Mouse (Mus musculus) E14TG2a.4 (cell line): ENCODE measurements at regions not wholly inside any gene's neighbourhood (a gene's known extent, or its start where the extent isn't known, plus 50 kb on each side); places are given as distances from the start of the nearest gene placed in this dataset.
A peak's percentile ranks its signal among the peaks of the same experiment; 100 is the strongest.

Source experiments
- H3K27me3 ChIP-seq: 2 replicates; pipeline ENCODE4 v1.6.1; 2014; ENCODE audit warnings: low read length, control low read depth; ENCODE audit not compliant: insufficient read depth
- H3K36me3 ChIP-seq: 2 replicates; pipeline ENCODE4 v1.6.1; 2014; ENCODE audit warnings: low read length, control low read depth; ENCODE audit not compliant: insufficient read depth
- H3K4me1 ChIP-seq: replicated peaks from 2 replicates; pipeline ENCODE4 v1.6.1; 2014; ENCODE audit warnings: low read depth, low read length, control low read depth
- H3K4me3 ChIP-seq: replicated peaks from 2 replicates; pipeline ENCODE4 v1.5.1; 2014; ENCODE audit warnings: mild to moderate bottlenecking, low read length
- H3K9me3 ChIP-seq: 2 replicates; pipeline ENCODE4 v1.6.1; 2014; ENCODE audit warnings: low read length, control low read depth
- CTCF ChIP-seq: conservative IDR thresholded peaks from 2 replicates; pipeline ENCODE4 v1.5.1; 2014; ENCODE audit warnings: low read length
- NANOG ChIP-seq: IDR thresholded peaks from 2 replicates; pipeline ENCODE4 v1.6.1; 2014; ENCODE audit warnings: borderline replicate concordance, low read length, mixed read lengths
- POU5F1 ChIP-seq: IDR thresholded peaks from 2 replicates; pipeline ENCODE4 v1.6.1; 2014; ENCODE audit warnings: low read length, borderline replicate concordance

DNA sequence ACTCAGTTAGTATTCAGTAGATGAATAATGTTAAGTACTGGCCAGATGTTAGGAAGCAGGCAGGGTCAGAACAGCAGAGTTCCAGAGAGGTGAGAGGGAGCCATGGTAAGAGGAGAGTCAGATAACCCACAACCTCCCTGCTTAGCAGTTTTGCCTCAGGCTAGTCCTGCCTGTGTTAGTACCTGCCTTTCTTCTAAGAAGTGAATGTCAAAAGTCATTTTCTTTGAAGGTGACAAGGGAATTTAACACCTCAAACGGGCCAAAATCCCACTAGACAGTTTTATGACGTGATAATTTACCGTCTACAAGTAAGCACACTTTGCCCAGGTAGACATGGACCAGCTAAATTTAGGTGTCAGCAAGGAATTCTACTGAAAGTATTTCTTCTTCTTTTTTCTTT lies 117.7 kb upstream of the Eef1e1 start:
- no peaks in the 10 kb centered on the region for H3K4me1 ChIP-seq
- H3K27me3 ChIP-seq: no peaks in the 10 kb centered on the region
- no peak overlapping the region for H3K4me3 ChIP-seq
- no peak for TF ChIP-seq NANOG
- TF ChIP-seq POU5F1: no peak
- no peak for TF ChIP-seq CTCF
- no peaks in the 10 kb centered on the region for H3K36me3 ChIP-seq
- H3K9me3 ChIP-seq: peaks cover 4% of the 10 kb centered on the region; the same call in 1 of the 2 replicates

DNA sequence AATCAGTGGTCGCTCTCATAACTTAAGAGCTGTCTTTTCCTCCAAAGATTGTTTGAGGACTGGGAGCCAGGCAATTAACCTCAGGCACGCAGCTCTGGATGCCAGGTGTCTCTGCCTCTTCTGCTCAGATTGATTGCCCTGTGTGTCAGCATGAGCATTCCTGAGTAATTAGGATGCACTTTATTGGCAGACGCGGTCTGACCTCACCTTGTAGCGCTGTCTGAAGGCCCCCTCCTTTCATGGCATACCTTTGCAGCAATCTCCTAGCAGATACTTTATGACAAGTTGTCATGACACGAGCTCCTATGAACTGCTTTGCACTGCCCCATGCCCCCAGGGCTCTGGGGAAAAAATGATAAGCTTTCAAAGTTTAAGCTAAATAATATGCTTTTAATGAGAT lies 114.1 kb upstream of the Eef1e1 start:
- TF ChIP-seq POU5F1: no peak
- no peak for TF ChIP-seq CTCF
- TF ChIP-seq NANOG: no peak
- no peaks in the 10 kb centered on the region for H3K27me3 ChIP-seq
- peaks cover 4% of the 10 kb centered on the region; the same call in 1 of the 2 replicates for H3K9me3 ChIP-seq
- no peaks in the 10 kb centered on the region for H3K36me3 ChIP-seq
- no peak overlapping the region for H3K4me3 ChIP-seq
- H3K4me1 ChIP-seq: peaks cover 6% of the 10 kb centered on the region

DNA sequence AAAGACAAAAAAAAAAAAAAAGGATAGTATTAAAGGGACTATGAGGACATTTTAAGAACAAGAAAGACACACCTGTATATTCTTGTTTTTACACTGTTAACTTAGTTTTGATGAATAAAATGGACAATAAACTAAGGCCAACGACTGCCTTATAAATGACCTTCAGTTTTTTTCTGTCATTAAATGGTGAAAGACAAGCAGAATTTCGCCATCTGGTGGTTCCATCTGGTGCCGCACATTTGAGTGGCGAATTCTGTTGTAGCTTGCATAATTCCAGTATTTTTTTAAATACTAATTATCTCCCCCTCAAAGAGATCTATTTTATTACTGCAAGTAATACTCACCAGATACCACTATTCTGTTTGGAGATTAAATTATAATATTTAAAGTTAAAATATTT lies 107.3 kb upstream of the Eef1e1 start:
- Histone ChIP-seq H3K27me3 (no peaks in the 10 kb centered on the region), H3K4me3 (no peak overlapping the region), H3K9me3 (no peaks in the 10 kb centered on the region), H3K36me3 (no peaks in the 10 kb centered on the region), H3K4me1 (peaks cover 6% of the 10 kb centered on the region)
- peak; percentile 60 for TF ChIP-seq CTCF
- no peak for TF ChIP-seq POU5F1

DNA sequence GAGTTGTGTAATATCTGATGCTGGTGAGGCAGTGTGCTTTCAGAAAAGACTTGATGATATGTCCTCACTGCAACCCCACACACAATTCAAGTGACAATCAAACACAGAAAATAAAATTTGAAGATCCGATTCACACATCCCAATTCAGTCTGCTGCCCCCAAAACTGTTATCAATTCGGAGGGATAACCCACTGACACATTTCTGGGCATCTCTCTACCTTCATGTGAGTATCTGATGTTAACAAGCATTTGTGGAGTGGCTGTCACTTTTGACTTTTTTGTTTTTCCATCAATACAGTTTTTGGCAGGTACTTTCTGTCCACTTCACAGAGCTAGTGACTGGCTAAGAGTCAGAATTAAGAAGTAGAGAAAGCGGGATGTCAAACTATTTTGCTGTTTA lies 101.4 kb upstream of the Eef1e1 start:
- TF ChIP-seq NANOG: no peak
- no peak for TF ChIP-seq POU5F1
- TF ChIP-seq CTCF: no peak
- Histone ChIP-seq H3K4me1 (no peaks in the 10 kb centered on the region), H3K4me3 (no peak overlapping the region), H3K36me3 (no peaks in the 10 kb centered on the region), H3K9me3 (no peaks in the 10 kb centered on the region), H3K27me3 (no peaks in the 10 kb centered on the region)

DNA sequence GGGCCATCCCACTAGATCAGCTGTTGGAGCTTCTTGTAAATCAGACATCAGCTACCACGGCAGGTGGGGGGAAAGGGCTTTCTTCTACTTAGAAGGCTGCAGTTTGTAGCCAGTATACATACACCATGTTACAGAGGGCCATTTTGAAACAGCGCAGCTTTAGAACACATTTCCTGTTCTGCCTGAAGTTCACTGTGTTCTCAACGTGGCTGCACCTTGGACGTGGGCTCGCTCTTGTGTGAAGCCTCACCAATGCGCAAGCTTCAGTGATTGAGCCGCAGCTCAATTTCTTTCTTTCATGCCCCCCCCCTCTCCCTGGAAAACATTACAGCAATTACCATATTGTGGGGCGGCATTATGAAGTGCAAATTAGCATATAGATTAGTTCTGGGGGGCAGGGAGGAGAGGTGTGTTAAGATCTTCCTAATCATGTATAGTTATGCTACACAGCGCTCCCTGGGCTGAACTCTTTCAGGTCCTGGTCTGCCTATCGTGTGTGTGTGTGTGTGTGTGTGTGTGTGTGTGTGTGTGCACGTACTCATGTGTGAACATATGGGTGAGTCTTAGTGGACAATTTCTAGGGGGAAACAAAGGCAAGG lies 97.9 kb upstream of the Eef1e1 start:
- no peaks in the 10 kb centered on the region for H3K4me1 ChIP-seq
- peaks cover 6% of the 10 kb centered on the region; the same call in 1 of the 2 replicates for H3K9me3 ChIP-seq
- no peaks in the 10 kb centered on the region for H3K36me3 ChIP-seq
- no peaks in the 10 kb centered on the region for H3K27me3 ChIP-seq
- no peak for TF ChIP-seq CTCF
- TF ChIP-seq POU5F1: no peak
- no peak for TF ChIP-seq NANOG
- no peak overlapping the region for H3K4me3 ChIP-seq

DNA sequence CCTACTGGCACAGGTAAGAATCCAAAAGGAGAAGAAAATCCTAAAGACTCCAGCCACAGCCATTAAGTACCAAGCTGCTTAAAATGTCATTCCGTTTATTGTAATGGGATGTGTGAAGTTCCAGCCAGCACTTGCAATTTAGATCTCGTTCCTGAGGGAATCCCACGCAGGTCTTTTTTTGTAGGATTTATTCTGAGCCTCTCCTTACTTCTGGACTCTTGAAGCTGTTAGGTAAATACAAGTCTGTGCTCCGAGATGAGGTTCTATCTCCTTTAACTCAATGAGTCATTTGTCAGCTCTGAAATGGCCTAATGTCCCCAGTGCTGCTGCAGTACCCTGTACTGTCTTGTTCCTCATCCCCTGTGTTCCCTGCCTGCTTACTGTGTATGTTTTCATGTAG lies 94.9 kb upstream of the Eef1e1 start:
- TF ChIP-seq CTCF (no peak), POU5F1 (no peak), NANOG (no peak)
- peaks cover 8% of the 10 kb centered on the region; the same call in 1 of the 2 replicates for H3K9me3 ChIP-seq
- no peak overlapping the region for H3K4me3 ChIP-seq
- H3K4me1 ChIP-seq: no peaks in the 10 kb centered on the region
- no peaks in the 10 kb centered on the region for H3K27me3 ChIP-seq
- no peaks in the 10 kb centered on the region for H3K36me3 ChIP-seq

DNA sequence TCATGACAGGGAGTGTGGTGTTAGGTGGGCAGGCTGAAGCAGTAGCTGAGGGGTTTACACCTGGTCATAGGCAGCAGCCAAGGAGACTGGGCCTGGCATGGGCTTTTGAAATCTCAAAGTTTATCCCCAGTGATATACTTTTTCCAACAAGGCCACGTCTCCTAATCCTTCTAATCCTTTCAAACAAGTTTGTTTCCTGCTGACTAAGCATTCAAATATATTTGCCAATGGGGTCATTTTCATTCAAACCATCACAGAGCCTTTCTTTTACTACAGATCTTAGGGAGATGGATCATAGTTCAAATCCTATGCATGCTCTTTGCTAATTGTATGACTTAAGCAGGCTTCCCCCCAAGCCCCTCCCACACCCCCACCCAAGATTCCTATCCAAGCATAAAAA lies 93.0 kb upstream of the Eef1e1 start:
- H3K27me3 ChIP-seq: no peaks in the 10 kb centered on the region
- no peaks in the 10 kb centered on the region for H3K36me3 ChIP-seq
- TF ChIP-seq CTCF: no peak
- no peak for TF ChIP-seq POU5F1
- TF ChIP-seq NANOG: no peak
- H3K4me3 ChIP-seq: no peak overlapping the region
- H3K9me3 ChIP-seq: peaks cover 8% of the 10 kb centered on the region; the same call in 1 of the 2 replicates
- no peaks in the 10 kb centered on the region for H3K4me1 ChIP-seq

DNA sequence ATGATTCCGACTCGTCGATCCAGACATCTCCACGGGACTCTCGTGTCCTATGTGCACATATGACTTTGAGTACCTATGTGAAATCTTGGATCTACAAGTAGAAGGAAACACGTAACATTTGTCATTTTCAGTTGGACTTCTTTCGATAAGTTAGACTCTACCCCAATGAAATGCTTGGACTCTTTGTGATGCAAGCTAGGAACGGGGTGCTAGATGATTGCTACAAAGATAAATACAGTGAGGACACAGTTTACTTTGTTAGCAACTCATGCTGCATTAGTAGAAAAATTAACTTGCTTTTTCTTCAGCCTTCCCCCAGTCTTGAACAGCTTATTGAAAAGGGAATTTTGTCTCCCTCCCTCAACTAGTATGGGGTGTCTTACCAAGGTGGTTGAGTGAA lies 81.2 kb upstream of the Eef1e1 start:
- TF ChIP-seq NANOG (no peak), CTCF (no peak), POU5F1 (no peak)
- Histone ChIP-seq H3K4me3 (no peak overlapping the region), H3K27me3 (no peaks in the 10 kb centered on the region), H3K36me3 (no peaks in the 10 kb centered on the region), H3K9me3 (no peaks in the 10 kb centered on the region), H3K4me1 (no peaks in the 10 kb centered on the region)
